Mouse (Mus musculus) ES-Bruce4 (cell line): ENCODE data around the gene Lair1.

Source experiments
- CTCF ChIP-seq: IDR thresholded peaks from one replicate; pipeline ENCODE4 v1.8.1; 2011; ENCODE audit warnings: low read depth, low read length
- POLR2A ChIP-seq: IDR thresholded peaks from one replicate; pipeline ENCODE4 v1.8.1; 2011; ENCODE audit warnings: low read length; ENCODE audit not compliant: insufficient read depth

DNA sequence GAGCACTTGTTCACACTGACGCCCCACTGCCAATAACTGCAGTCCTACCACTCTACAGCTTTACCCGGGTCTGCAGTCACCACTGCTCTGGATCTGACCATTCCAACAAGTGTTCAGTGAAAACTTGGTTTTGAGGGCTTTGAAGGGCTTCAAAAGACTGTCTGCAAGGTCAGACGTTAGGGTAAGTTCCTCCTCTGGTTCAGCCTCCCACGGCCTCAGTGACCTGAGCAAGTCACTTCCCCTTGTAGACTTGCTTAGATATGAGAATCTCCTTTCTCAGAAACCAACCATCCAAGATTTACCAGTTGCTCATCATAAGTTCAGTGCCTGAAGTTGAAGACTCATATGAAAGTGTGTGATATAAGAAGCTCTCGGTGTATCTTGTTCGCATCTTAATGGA is 8.1 kb upstream of the Lair1 start:
- TF ChIP-seq CTCF: no peak
- TF ChIP-seq POLR2A: no peak
